Mouse (Mus musculus): ENCODE measurements at regions not wholly inside any gene's neighbourhood (a gene's known extent, or its start where the extent isn't known, plus 50 kb on each side); places are given as distances from the start of the nearest gene placed in this dataset.

DNA sequence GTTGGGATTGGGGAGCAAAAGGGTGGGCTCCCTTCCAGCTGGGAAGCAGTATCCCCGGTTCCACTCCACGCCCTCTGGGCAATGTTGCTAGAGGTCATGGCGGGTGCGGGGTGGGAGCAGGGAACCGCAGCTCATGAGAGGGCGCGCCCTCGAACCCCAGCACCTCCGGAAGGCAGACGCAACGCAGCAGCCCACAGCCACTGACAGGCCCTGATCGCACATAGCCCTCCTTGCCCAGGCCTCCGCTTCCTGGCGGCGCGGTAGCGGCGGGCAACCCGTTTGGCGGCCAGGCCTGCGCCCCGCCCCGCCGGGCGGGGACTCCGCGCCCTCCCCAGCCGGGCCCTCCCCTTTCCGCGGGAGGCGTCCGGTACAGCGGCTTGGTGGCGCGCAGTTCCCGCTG lies 464.4 kb upstream of the Gm21863 start:
- in situ Hi-C loops (cut with MboI, MseI): loop anchor here (10.0 kb wide), 1 partner anchor 585 kb away; no protein-coding TSS in a partner anchor
